ENCODE assay signal across 8 mouse cellular contexts in the genomic region with DNA sequence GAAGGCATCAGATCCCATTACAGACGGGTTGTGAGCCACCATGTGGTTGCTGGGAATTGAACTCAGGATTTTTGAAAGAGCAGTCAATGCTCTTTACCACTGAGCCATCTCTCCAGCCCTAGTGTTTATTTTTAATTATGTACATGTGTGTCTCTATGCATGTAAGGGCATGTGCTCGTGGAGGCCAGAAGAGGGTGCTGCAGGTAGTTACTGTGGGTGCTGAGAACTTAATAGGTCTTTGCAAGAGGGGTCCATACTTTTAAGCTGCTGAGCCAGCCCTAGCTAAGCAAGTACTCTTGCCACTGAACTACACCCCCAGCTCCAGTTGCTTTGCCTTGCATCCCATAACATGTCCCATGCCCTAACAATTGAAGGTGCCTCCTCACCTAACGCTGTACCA. TPM values are rescaled to one million over a fixed set of nuclear protein-coding genes. Genes with fewer than 3 reads are reported as not detected.
DNase-seq lines count a peak whose midpoint lies in the region; ATAC-seq and TF ChIP-seq lines count a peak whose summit lies in the region.

No protein-coding gene starts in this region.

- H3K36me3 ChIP-seq in heart, embryonic 14.5 days (ENCODE audit: control insufficient read depth, insufficient read depth, low read length) = peaks cover 75% of the 10 kb centered on the region
- H3K36me3 ChIP-seq in E14TG2a.4 (ENCODE audit: insufficient read depth, low read length) = peaks cover 85% of the 10 kb centered on the region
- H3K36me3 ChIP-seq in forebrain, postnatal 0 days (ENCODE audit: insufficient read depth) = peaks cover 65% of the 10 kb centered on the region

- WGBS in heart, embryonic 14.5 days = 90% methylated on average over 3 of the region's 3 CpGs
- WGBS in forebrain, postnatal 0 days = 87% methylated on average over 3 of the region's 3 CpGs

- H3K9me3 ChIP-seq in heart, embryonic 14.5 days (ENCODE audit: control insufficient read depth, low read length) = no peaks in the 10 kb centered on the region
- no peaks in the 10 kb centered on the region for H3K9me3 ChIP-seq in E14TG2a.4 (ENCODE audit: low read length)
- no peaks in the 10 kb centered on the region for H3K9me3 ChIP-seq in forebrain, postnatal 0 days (ENCODE audit: low read length)

- TF ChIP-seq CTCF in E14TG2a.4 (conservative IDR thresholded peaks at IDR 0.05; ENCODE audit: low read length) = no peak
- TF ChIP-seq CTCF in forebrain, postnatal 0 days (IDR thresholded peaks at IDR 0.05; ENCODE audit: low read depth) = peak; percentile 39; the same call in 1 of the 2 replicates

- H3K4me2 ChIP-seq in heart, embryonic 14.5 days (ENCODE audit: low read length) = peak overlapping the region; percentile 92
- peak overlapping the region; percentile 93 for H3K4me2 ChIP-seq in forebrain, postnatal 0 days (ENCODE audit: low read depth)

- intact Hi-C loops in heart, postnatal 36 days (cut with DNase I) = loop anchor here (1.0 kb wide), 1 partner anchor 42 kb away; no protein-coding TSS in a partner anchor

- peak overlapping the region; percentile 65 to 74; a peak in 2 of 4 replicates for H3K4me3 ChIP-seq in heart, embryonic 14.5 days (ENCODE audit: control insufficient read depth in 1 of 2, insufficient read depth in 1 of 2, low read depth in 1 of 2, low read length in 2 of 2)
- peak overlapping the region; percentile 97 for H3K4me3 ChIP-seq in E14TG2a.4 (replicated peaks; ENCODE audit: low read length)
- H3K4me3 ChIP-seq in forebrain, postnatal 0 days (ENCODE audit: low read depth, low read length) = peak overlapping the region; percentile 62; the same call in 1 of the 2 replicates

- no peak overlapping the region for H3K27ac ChIP-seq in heart, embryonic 14.5 days (replicated peaks in 1 of 2; ENCODE audit: control insufficient read depth in 1 of 2, insufficient read depth in 1 of 2, low read depth in 2 of 2, low read length in 2 of 2)
- H3K27ac ChIP-seq in forebrain, postnatal 0 days (ENCODE audit: low read depth, low read length) = peak overlapping the region; percentile 90; the same call in 1 of the 2 replicates

- no peaks in the 10 kb centered on the region for H3K27me3 ChIP-seq in heart, embryonic 14.5 days (ENCODE audit: control insufficient read depth, insufficient read depth, low read length)
- no peaks in the 10 kb centered on the region for H3K27me3 ChIP-seq in E14TG2a.4 (ENCODE audit: insufficient read depth, low read length)
- no peaks in the 10 kb centered on the region for H3K27me3 ChIP-seq in forebrain, postnatal 0 days (ENCODE audit: insufficient read depth, low read length)

- no peak for DNase-seq in heart, postnatal 36 days
- DNase-seq in forebrain, postnatal 0 days = no peak
- no peak for DNase-seq in cerebellum, postnatal 25 days
- no peak for DNase-seq in left cerebral cortex, adult 8-10 months (ENCODE audit: low spot score in 2 of 2)
- no peak for DNase-seq in adrenal gland, postnatal 36 days

- H3K9ac ChIP-seq in heart, embryonic 14.5 days (ENCODE audit: low read length) = no peak overlapping the region
- H3K9ac ChIP-seq in forebrain, postnatal 0 days = no peak overlapping the region; the same call in 1 of the 2 replicates

- ATAC-seq in heart, embryonic 14.5 days (ENCODE audit: insufficient number of reproducible peaks, insufficient read depth, low FRiP score, low read depth) = no peak
- no peak for ATAC-seq in forebrain, postnatal 0 days
- peak; percentile 46; the same call in 1 of the 2 replicates for ATAC-seq in megakaryocyte-erythroid progenitor cell, adult 5-6 weeks (replicated peaks; ENCODE audit: low FRiP score, low TSS enrichment, poor library complexity, severe bottlenecking)

- H3K4me1 ChIP-seq in heart, embryonic 14.5 days (ENCODE audit: control insufficient read depth in 2 of 2, insufficient read depth in 2 of 2, low read length in 2 of 2) = peaks cover 10 to 14% of the 10 kb centered on the region in 2 experiments
- peaks cover 44% of the 10 kb centered on the region for H3K4me1 ChIP-seq in E14TG2a.4 (replicated peaks; ENCODE audit: low read depth, low read length)
- H3K4me1 ChIP-seq in forebrain, postnatal 0 days (ENCODE audit: insufficient read depth) = peaks cover 6% of the 10 kb centered on the region; the same call in 1 of the 2 replicates

RNA-seq across cellular contexts. Expression of a gene that starts 1.3 kb away (rescaled TPM):
- polyA plus RNA-seq in heart, embryonic 14.5 days (2014; fragmentation: Nextera tagmentation; extraction: Ambion mirVana) = 45.4 and 48.3 TPM in 2 replicates
- 10 to 100 TPM; 10.1 to 12.3 TPM for total RNA-seq in heart, postnatal 36 days (2021)
- 36.2 and 36.4 TPM in 2 replicates for total RNA-seq in forebrain, postnatal 0 days (2014; rRNA removed)
- 32.0 and 39.8 TPM in 2 replicates for polyA plus RNA-seq in forebrain, postnatal 0 days (2015; fragmentation: Nextera tagmentation; extraction: Ambion mirVana)
- total RNA-seq in megakaryocyte-erythroid progenitor cell, adult 5-6 weeks (2014; fragmentation: Nextera tagmentation) = 36.7 and 51.9 TPM in 2 replicates
- total RNA-seq in megakaryocyte-erythroid progenitor cell, adult 5-6 weeks (2017) = 19.1 and 19.3 TPM in 2 replicates
- 10 to 100 TPM; 14.3 to 18.7 (median 16.2) TPM for total RNA-seq in left cerebral cortex, adult 8-10 months (2022)
- 10 to 100 TPM; 29.0 to 45.3 TPM for total RNA-seq in adrenal gland, postnatal 36 days (2021)

RNA-seq across cellular contexts. Expression of a gene that starts 6.3 kb away (rescaled TPM):
- 359 and 400 TPM in 2 replicates for polyA plus RNA-seq in heart, embryonic 14.5 days (2014; fragmentation: Nextera tagmentation; extraction: Ambion mirVana)
- total RNA-seq in heart, postnatal 36 days (2021) = 100 to 1,000 TPM; 231 to 232 TPM
- total RNA-seq in forebrain, postnatal 0 days (2014; rRNA removed) = 130 and 146 TPM in 2 replicates
- 255 and 310 TPM in 2 replicates for polyA plus RNA-seq in forebrain, postnatal 0 days (2015; fragmentation: Nextera tagmentation; extraction: Ambion mirVana)
- 122 and 195 TPM in 2 replicates for total RNA-seq in megakaryocyte-erythroid progenitor cell, adult 5-6 weeks (2014; fragmentation: Nextera tagmentation)
- 63.7 and 94.8 TPM in 2 replicates for total RNA-seq in megakaryocyte-erythroid progenitor cell, adult 5-6 weeks (2017)
- 100 to 1,000 TPM in 2 of 4 experiments, 10 to 100 TPM in 2; 97.1 to 133 (median 108) TPM for total RNA-seq in left cerebral cortex, adult 8-10 months (2022)
- total RNA-seq in adrenal gland, postnatal 36 days (2021) = 100 to 1,000 TPM; 267 to 283 TPM

RNA-seq across cellular contexts. Expression of a gene that starts 14.3 kb away (rescaled TPM):
- 17.5 and 20.8 TPM in 2 replicates for polyA plus RNA-seq in heart, embryonic 14.5 days (2014; fragmentation: Nextera tagmentation; extraction: Ambion mirVana)
- 10 to 100 TPM in 1 of 2 experiments, 1 to 10 TPM in 1; 7.5 to 11.0 TPM for total RNA-seq in heart, postnatal 36 days (2021)
- 23.3 and 23.4 TPM in 2 replicates for total RNA-seq in forebrain, postnatal 0 days (2014; rRNA removed)
- 22.2 and 22.4 TPM in 2 replicates for polyA plus RNA-seq in forebrain, postnatal 0 days (2015; fragmentation: Nextera tagmentation; extraction: Ambion mirVana)
- 18.0 and 20.9 TPM in 2 replicates for total RNA-seq in megakaryocyte-erythroid progenitor cell, adult 5-6 weeks (2014; fragmentation: Nextera tagmentation)
- total RNA-seq in megakaryocyte-erythroid progenitor cell, adult 5-6 weeks (2017) = 9.5 and 12.7 TPM in 2 replicates
- total RNA-seq in left cerebral cortex, adult 8-10 months (2022) = 10 to 100 TPM; 24.6 to 29.7 (median 27.8) TPM
- 10 to 100 TPM; 20.2 to 23.0 TPM for total RNA-seq in adrenal gland, postnatal 36 days (2021)

RNA-seq across cellular contexts. Expression of a gene that starts 19.0 kb away (rescaled TPM):
- polyA plus RNA-seq in heart, embryonic 14.5 days (2014; fragmentation: Nextera tagmentation; extraction: Ambion mirVana) = 6.7 and 7.3 TPM in 2 replicates
- total RNA-seq in heart, postnatal 36 days (2021) = 10 to 100 TPM in 1 of 2 experiments, 1 to 10 TPM in 1; 9.5 to 11.0 TPM
- total RNA-seq in forebrain, postnatal 0 days (2014; rRNA removed) = 36.5 and 47.7 TPM in 2 replicates
- polyA plus RNA-seq in forebrain, postnatal 0 days (2015; fragmentation: Nextera tagmentation; extraction: Ambion mirVana) = 15.1 and 15.5 TPM in 2 replicates
- total RNA-seq in megakaryocyte-erythroid progenitor cell, adult 5-6 weeks (2014; fragmentation: Nextera tagmentation) = 2.8 and 4.8 TPM in 2 replicates
- 3.3 and 3.7 TPM in 2 replicates for total RNA-seq in megakaryocyte-erythroid progenitor cell, adult 5-6 weeks (2017)
- 10 to 100 TPM; 12.9 to 13.8 (median 13.3) TPM for total RNA-seq in left cerebral cortex, adult 8-10 months (2022)
- 10 to 100 TPM; 40.1 to 47.6 TPM for total RNA-seq in adrenal gland, postnatal 36 days (2021)
